ENCODE assay signal across 28 mouse cellular contexts in the genomic region with DNA sequence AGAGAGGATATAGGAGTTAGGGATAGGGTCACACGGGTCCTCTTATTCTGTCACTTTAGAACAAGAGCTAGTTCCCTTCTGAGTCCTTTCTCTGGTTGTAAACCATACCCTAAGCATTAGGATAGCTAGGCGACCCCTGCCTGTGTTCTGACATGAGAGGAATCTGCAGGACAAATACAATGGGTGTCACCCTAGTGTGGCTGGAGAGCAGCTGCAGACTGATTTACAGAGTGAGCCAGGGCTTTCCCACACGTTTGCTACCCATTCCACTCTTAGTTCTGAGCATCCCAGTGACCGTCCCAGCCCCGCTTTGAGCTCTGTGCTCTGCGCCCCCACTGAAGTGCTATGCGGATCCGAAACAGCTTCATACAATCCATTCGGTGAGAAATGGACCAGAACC. TPM values are rescaled to one million over a fixed set of nuclear protein-coding genes. Genes with fewer than 3 reads are reported as not detected.
DNase-seq lines count a peak whose midpoint lies in the region; ATAC-seq and TF ChIP-seq lines count a peak whose summit lies in the region.
"Had no signal": no experiment of that assay in that cellular context is flagged by ENCODE, and none has a peak within 500 bp of the region (broad histone marks: within the 10 kb centered on the region; RNA-seq: fewer than 3 reads in every experiment).

No protein-coding gene starts in this region.

- TF ChIP-seq POLR2A in small intestine, adult 2 months (IDR thresholded peaks at IDR 0.05; ENCODE audit: low read depth, low read length): no peak

- H3K27me3 ChIP-seq in limb, embryonic 13.5 days: no peaks in the 10 kb centered on the region
- no peaks in the 10 kb centered on the region for H3K27me3 ChIP-seq in limb, embryonic 10.5 days (ENCODE audit: low read depth, poor library complexity, severe bottlenecking)
- no peaks in the 10 kb centered on the region for H3K27me3 ChIP-seq in intestine, postnatal 0 days (replicated peaks; ENCODE audit: control insufficient read depth, insufficient read depth, low read length)
- no peaks in the 10 kb centered on the region for H3K27me3 ChIP-seq in small intestine, adult 2 months (ENCODE audit: control insufficient read depth, insufficient read depth, low read length)
- H3K27me3 ChIP-seq: CH12.LX; embryonic facial prominence, embryonic 15.5 days; forebrain, embryonic 12.5 days; megakaryocyte, embryonic 14.5 days; midbrain, embryonic 13.5 days had no signal

- intact Hi-C loops in gastrocnemius, adult 2 months (cut with DNase I): no loop called here

- no peak overlapping the region for H3K9ac ChIP-seq in limb, embryonic 13.5 days
- no peak overlapping the region for H3K9ac ChIP-seq in intestine, postnatal 0 days (ENCODE audit: low read depth, low read length)
- H3K9ac ChIP-seq: embryonic facial prominence, embryonic 15.5 days; forebrain, embryonic 12.5 days; forebrain, postnatal 0 days; midbrain, embryonic 13.5 days had no signal

- H3K4me1 ChIP-seq in limb, embryonic 13.5 days: peaks cover 25% of the 10 kb centered on the region
- H3K4me1 ChIP-seq in limb, embryonic 10.5 days: peaks cover 16% of the 10 kb centered on the region
- peaks cover 8% of the 10 kb centered on the region; the same call in 1 of the 2 replicates for H3K4me1 ChIP-seq in intestine, postnatal 0 days (replicated peaks; ENCODE audit: control insufficient read depth, insufficient read depth, low read length)
- peaks cover 16% of the 10 kb centered on the region; the same call in 1 of the 2 replicates for H3K4me1 ChIP-seq in small intestine, adult 2 months (ENCODE audit: control insufficient read depth, insufficient read depth, insufficient read length, low read length)
- H3K4me1 ChIP-seq: forebrain, embryonic 12.5 days; midbrain, embryonic 13.5 days had no signal

- H3K27ac ChIP-seq in gastrocnemius, adult 2 months: peak overlapping the region; percentile 59
- no peak overlapping the region for H3K27ac ChIP-seq in limb, embryonic 13.5 days
- no peak overlapping the region for H3K27ac ChIP-seq in limb, embryonic 10.5 days
- peak overlapping the region; percentile 62 for H3K27ac ChIP-seq in intestine, postnatal 0 days (ENCODE audit: low read depth, low read length)
- H3K27ac ChIP-seq in small intestine, adult 2 months (ENCODE audit: insufficient read depth, low read depth, low read length): peak overlapping the region; percentile 70
- H3K27ac ChIP-seq: embryonic facial prominence, embryonic 15.5 days; forebrain, embryonic 12.5 days; midbrain, embryonic 13.5 days had no signal

- no peaks in the 10 kb centered on the region for H3K9me3 ChIP-seq in limb, embryonic 13.5 days
- no peaks in the 10 kb centered on the region for H3K9me3 ChIP-seq in limb, embryonic 10.5 days (replicated peaks)
- H3K9me3 ChIP-seq in intestine, postnatal 0 days (ENCODE audit: control insufficient read depth): no peaks in the 10 kb centered on the region
- H3K9me3 ChIP-seq: embryonic facial prominence, embryonic 15.5 days; forebrain, embryonic 12.5 days; megakaryocyte, embryonic 14.5 days; midbrain, embryonic 13.5 days had no signal

- no peak overlapping the region for H3K4me3 ChIP-seq in gastrocnemius, adult 2 months
- no peak overlapping the region for H3K4me3 ChIP-seq in limb, embryonic 13.5 days
- no peak overlapping the region for H3K4me3 ChIP-seq in limb, embryonic 10.5 days
- H3K4me3 ChIP-seq in intestine, postnatal 0 days (ENCODE audit: low read depth, low read length): no peak overlapping the region
- no peak overlapping the region for H3K4me3 ChIP-seq in small intestine, adult 2 months (ENCODE audit: low read depth, low read length)
- H3K4me3 ChIP-seq: embryonic facial prominence, embryonic 15.5 days; forebrain, embryonic 12.5 days; megakaryocyte, embryonic 14.5 days; midbrain, embryonic 13.5 days had no signal

- no peak overlapping the region for H3K4me2 ChIP-seq in limb, embryonic 13.5 days (replicated peaks)
- H3K4me2 ChIP-seq in intestine, postnatal 0 days (replicated peaks; ENCODE audit: low read depth): no peak overlapping the region
- H3K4me2 ChIP-seq: embryonic facial prominence, embryonic 15.5 days; forebrain, embryonic 12.5 days; liver, embryonic 11.5 days; midbrain, embryonic 13.5 days had no signal

- no peak for DNase-seq in gastrocnemius, adult 2 months
- DNase-seq in gastrocnemius, postnatal 10 days: no peak
- DNase-seq in limb, embryonic 10.5 days (ENCODE audit: low spot score): no peak
- DNase-seq in adrenal gland, postnatal 36 days: no peak
- DNase-seq in adrenal gland, postnatal 4 days (ENCODE audit: low spot score in 2 of 2): no peak
- DNase-seq: adrenal gland, postnatal 10 days; cerebellum, adult 2 months; cerebellum, postnatal 14 days; forebrain, postnatal 0 days; gastrocnemius, postnatal 36 days; kidney, adult 11 months; kidney, postnatal 36 days; left cerebral cortex, postnatal 4 days; lung, postnatal 36 days; right cerebral cortex, adult 18-20 months; thymus, adult 2 months; thymus, postnatal 36 days had no signal

- 0 out of 2 replicates have a peak, but pooled peaks have one; percentile 45 for ATAC-seq in limb, embryonic 13.5 days (ENCODE audit: low FRiP score, low read depth)
- ATAC-seq in intestine, postnatal 0 days: no peak
- ATAC-seq: forebrain, postnatal 0 days; hindbrain, embryonic 16.5 days; midbrain, embryonic 13.5 days had no signal

- WGBS in limb, embryonic 13.5 days: 75% methylated on average over 9 of the region's 9 CpGs
- 72% methylated on average over 9 of the region's 9 CpGs for WGBS in limb, embryonic 10.5 days
- 77% methylated on average over 9 of the region's 9 CpGs for WGBS in intestine, postnatal 0 days
- WGBS in small intestine, adult 2 months: 80% methylated on average over 9 of the region's 9 CpGs

- no peak for TF ChIP-seq CTCF in gastrocnemius, adult 2 months (IDR thresholded peaks at IDR 0.05)
- no peak for TF ChIP-seq CTCF in intestine, postnatal 0 days (IDR thresholded peaks at IDR 0.05; ENCODE audit: low read depth)
- TF ChIP-seq CTCF in small intestine, adult 2 months (IDR thresholded peaks at IDR 0.05; ENCODE audit: extremely low read depth, insufficient read length, insufficient replicate concordance, low read depth, low read length): no peak

- no peaks in the 10 kb centered on the region for H3K36me3 ChIP-seq in limb, embryonic 13.5 days
- no peaks in the 10 kb centered on the region for H3K36me3 ChIP-seq in limb, embryonic 10.5 days
- H3K36me3 ChIP-seq in intestine, postnatal 0 days (ENCODE audit: control insufficient read depth, insufficient read depth): no peaks in the 10 kb centered on the region
- peaks cover 6% of the 10 kb centered on the region; the same call in 1 of the 2 replicates for H3K36me3 ChIP-seq in small intestine, adult 2 months (ENCODE audit: control insufficient read depth, insufficient read depth, low read length)
- H3K36me3 ChIP-seq: embryonic facial prominence, embryonic 15.5 days; forebrain, embryonic 12.5 days; midbrain, embryonic 13.5 days had no signal

RNA-seq across cellular contexts. Expression of a gene that starts 45.6 kb away (rescaled TPM):
- 1 to 10 TPM; 2.6 to 3.5 TPM for total RNA-seq in gastrocnemius, adult 2 months (2021)
- under 1 TPM; 0.40 to 0.65 TPM for total RNA-seq in gastrocnemius, postnatal 10 days (2021)
- 0.15 and 0.41 TPM in 2 replicates for polyA plus RNA-seq in limb, embryonic 13.5 days (2015; fragmentation: Nextera tagmentation; extraction: Ambion mirVana)
- polyA plus RNA-seq in limb, embryonic 10.5 days (2016; fragmentation: Nextera tagmentation; extraction: Ambion mirVana): not detected in 2 replicates
- 8.4 TPM in 2 replicates for polyA plus RNA-seq in intestine, postnatal 0 days (2015; fragmentation: Nextera tagmentation; extraction: Ambion mirVana)
- 0.05 TPM in 1 of 2 replicates, not detected in the other for polyA plus RNA-seq in small intestine, adult 2 months (2012; rRNA removed)
- 1 to 10 TPM; 2.7 to 4.4 TPM for total RNA-seq in adrenal gland, postnatal 36 days (2021)
- total RNA-seq in adrenal gland, postnatal 4 days (2021): 1 to 10 TPM; 1.7 to 2.8 TPM
- total RNA-seq: CH12.LX had no signal
- polyA plus RNA-seq: C2C12; forebrain, embryonic 12.5 days had no signal

Comparison
In these comparisons a context has a peak if more than half of its experiments do, and no peak if none do; other contexts are left out.
1. H3K27ac ChIP-seq: peak in gastrocnemius, adult 2 months (single experiment), intestine, postnatal 0 days (single experiment) and small intestine, adult 2 months (single experiment); none in limb, embryonic 13.5 days (single experiment) and limb, embryonic 10.5 days (single experiment).